Mouse (Mus musculus) spleen, postnatal 4 days (tissue): ENCODE measurements around the gene Clps.

Source experiments
- DNase-seq, 2 experiments: peaks; one replicate each; pipeline ENCODE4 v3.0.0; 2022; ENCODE audit warnings: low spot score in 2 of 2

The Clps gene

DNA sequence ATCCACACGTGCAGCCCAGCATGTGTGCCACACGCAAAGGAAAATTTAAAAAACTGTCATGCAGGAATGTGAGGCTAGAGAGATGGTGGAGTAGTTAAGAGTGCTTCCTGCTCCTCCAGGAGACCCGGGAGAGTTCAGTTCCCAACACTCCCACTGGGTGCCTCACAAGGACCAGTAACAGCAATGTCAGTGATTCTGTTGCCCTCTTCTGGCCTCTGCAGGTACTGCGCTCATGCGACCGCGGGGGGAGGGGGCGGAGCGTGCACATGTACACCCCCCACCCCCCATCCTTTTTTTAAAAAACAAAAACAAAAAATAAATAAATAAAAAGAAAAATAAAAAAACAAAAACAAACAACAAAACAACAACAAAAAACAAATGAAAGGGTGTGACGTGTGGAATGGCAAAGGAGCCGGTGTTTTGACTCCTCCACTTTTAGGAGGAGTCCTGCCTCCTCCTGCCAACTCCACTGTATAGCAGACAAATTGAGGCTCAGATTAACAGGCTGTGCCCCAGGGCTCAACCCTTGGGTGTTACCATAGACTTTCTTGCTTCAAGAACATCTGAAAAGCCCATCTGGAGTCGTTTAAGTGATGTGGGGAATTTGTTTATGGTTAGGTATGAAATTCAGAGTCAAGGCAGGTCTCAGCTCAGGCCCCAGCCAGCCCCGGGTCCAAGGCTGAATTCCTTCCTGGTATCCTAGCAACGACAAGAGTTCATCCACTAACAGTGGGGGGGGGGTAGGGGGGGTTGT is 7.3 kb downstream of the Clps start:
- peak; percentile 50 to 82 for DNase-seq

DNA sequence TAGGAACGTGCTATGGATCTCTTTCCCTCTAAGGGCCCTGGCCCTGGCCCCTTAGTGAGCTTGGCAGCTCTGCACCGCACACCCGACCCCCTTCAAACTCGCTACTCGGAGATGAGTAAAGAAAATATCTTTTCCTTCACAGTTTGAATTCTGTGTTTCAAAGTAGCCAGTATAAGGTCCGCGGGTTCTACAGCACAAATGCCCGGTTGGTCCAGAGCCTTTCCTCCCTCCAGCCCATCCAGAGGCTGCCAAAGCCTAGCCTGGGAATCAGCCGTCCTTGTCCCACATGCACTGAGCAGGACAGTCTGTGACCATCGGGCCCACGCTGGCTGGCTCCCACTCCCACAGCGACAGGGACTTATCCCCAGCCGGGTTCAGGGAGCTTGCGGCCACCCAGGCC is 11.5 kb downstream of the Clps start, which contains the start of gene Clpsl2:
Gene Clpsl2 (plus strand): TSS at position 301 of the 400 bp plus-strand sequence.
- DNase-seq = no peak

DNA sequence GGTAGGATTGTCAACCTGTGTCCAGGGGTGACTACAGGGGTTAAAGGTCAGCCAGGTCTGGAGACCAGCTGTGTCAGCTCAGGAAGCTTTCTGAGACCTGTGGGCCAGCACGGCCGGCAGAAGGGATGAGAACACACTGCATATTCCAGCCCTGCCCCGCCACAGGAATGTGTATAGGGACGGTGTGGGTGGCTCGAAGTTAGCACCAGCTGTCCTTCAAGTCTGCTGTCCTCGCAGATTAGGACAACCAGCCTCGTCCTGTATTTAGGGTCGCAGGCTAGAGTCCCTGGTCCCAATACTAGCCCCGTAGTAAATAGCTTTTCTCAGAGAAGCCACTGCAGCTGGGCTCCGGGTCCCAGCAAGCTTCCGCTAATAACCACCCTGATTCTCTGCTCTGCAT is 12.0 kb downstream of the Clps start:
- DNase-seq = no peak

DNA sequence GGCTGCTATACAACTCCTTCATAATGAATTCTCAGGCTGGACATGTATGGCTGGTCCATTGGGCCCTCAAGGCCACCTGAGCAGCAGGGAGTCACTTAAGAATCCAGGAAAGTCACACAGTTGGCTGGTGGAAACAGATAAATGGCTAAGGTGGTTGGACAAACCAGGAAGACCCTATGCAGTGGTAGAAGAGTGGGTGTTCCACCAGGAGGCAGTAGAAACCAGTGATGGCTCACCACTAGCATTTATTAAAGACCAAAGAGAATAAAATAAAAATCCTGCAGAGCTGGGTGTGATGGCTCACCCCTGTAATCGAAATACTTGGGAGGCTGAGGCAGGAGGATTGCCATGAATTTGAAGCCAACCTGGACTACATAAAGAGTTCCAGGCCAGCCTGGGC is 13.6 kb downstream of the Clps start:
- DNase-seq = no peak

DNA sequence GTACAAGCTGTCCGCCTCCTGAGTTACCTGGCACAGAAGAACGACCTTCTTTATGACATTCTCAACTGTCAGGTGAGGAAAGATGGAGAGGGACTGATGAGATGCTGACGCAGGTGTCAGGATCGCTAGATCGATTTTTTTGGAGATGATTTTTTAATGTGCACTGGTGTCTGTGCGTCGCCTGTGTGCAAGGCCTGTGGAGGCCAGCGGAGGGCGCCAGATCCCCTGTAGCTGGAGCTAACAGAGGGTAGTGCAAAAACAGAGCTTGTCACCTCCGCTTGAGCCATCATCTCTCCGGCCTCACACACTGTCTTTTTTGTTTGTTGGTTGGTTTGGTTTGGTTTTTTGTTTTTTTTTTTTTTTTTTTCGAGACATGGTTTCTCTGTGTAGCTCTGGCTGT is 22.7 kb downstream of the Clps start:
- no peak for DNase-seq

DNA sequence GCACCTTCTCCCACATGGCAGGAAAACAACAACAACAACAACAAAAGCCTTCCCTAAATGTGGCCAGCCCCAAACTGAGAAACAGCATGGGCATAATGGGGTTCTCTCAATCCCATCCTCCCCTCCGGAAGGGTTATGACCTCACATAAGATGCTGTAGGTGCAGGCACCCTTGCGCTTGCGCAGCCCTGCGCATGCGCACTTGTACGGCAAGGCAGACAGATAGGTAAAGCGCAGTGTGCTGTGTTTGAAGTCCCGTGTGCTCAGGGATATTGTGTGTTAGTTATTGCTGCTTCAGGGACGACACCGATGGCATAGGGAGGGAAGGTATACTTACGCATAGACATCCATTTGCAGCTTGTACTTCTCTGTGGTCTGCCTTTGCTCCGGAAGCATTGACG is 27.2 kb downstream of the Clps start:
- no peak for DNase-seq

DNA sequence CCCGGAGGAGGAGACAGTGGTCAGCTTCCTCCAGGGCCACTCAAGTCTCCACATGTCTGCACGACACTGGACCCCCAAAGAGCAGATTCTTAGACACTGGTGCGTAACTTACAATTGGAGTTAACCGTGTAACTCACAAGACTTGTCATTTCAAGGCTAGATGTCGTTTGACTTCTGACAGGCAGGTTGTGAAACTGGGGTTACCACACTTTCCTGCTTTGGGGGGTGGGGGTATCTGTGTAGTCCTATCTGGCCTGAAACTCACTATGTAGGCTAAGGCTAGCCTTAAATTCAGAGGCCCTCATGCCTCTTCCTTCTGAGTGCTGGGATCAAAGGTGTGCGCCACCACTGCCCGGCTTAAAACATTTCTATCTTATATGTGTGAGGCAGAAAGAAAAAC is 28.0 kb downstream of the Clps start:
- DNase-seq = no peak

DNA sequence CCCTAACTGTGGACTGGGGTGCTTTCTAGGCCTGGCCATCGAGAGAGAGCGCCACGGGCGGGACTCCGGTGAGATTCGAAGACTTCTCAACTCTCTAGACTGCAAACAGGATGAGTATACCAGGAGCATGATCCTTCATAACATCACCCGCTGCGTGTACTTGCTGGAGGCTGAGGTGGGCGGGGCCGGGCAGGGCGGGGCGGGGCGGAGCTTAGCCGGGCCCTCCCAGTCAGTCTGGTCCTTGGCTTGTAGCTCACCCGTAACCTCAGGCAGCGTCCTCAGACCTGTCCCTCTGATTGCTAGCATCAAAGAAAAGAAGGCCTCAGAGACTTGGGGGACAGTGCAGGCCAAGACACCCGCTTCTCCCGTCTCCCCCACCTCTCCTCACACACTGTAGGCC is 28.6 kb downstream of the Clps start:
- no peak for DNase-seq

DNA sequence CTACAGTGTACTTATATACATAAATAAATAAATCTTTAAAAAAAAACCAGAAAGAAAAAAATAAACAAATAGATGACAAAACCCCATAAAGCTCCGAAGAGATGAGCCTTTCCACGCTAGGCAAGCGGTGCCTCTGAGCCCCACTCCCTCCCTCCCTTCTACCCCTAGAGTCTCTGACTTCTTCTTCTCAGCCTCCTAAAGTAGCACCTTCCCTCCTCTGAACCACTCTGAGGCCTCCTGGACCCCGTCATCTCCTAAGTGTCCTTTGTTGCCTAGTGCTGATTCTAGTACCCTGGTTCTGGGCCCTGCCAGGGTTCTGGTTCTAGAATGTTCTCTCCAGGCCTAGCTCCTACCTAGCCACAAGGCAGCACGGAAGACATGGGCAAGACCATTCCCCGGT is 30.1 kb downstream of the Clps start, which contains the start of gene Armc12:
Gene Armc12 (plus strand): TSS at position 301 of the 400 bp plus-strand sequence.
- DNase-seq = no peak

DNA sequence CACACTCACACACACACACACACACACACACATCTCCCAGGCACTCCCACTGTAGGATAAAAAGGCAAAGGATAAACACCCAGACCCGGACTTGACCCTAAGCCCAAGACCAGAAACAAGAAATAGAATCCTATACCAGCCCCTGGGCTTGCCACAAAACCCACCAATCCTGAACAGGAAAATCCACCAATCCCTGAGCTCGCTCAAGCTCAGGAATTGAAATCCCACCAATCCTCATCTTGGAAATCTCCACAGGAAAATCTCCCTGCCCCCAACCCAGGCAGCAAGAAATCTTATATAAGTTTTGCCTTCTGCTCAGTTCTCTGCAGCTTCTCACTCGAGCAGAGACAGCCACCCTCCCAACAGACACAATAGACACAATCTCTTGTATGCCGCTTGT is 31.4 kb downstream of the Clps start:
- no peak for DNase-seq

DNA sequence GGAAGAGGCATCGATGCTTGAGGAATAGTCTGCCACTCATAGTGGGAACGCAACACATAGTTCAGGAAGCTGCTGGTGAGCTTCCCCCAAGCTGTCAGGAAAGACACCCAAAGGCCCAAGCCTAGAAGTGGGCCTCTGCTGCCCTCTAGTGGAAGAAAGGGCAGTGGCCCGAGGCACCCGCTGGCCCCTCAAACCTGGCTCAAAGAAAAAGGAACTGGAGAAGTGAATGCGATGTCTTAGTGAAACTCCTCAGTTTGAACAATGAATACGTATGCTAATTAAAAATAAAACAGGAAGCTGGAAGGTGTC is 32.6 kb downstream of the Clps start:
- DNase-seq = peak; percentile 82 to 92

DNA sequence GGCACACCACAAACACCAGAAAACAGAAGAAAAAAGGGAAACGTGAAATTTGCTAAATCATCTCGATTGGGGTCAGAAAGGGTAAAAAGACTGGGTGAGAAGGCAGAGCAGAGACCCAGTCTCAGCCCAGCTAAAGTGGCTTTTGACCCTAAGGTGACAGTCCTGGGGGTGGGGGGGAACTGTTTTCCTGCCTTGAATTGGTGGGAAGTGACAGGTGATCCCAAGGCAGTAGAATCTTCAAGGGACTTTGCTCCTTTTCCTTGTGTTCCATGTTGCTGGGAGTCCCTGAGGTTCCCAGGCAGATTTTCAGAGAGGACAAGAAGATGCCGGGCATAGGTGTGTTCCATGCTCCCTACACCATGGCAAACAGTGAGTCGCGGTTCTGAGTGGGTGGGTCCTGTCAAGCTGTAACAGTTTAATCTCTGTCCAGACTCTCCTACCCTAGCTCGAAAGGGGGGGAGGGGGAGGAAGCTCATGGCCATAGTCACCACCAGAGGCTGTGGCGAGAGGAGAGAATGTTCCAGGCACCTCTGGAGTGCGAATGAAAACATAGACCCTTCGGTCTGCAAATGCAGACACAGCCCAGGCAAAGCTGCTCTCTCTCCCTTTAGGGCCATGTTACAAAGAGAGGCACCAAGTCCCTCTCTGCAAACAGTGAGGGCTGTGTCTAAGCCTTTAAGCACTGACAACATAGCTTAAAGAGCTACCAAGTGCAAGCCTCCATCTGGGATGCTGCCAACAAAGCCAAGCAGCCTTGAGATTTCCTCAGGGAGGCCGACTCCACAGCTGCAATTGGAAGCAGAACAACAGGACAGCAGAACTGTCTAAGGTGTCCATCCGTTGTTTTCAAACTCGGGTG is 33.2 kb downstream of the Clps start:
- DNase-seq = no peak

DNA sequence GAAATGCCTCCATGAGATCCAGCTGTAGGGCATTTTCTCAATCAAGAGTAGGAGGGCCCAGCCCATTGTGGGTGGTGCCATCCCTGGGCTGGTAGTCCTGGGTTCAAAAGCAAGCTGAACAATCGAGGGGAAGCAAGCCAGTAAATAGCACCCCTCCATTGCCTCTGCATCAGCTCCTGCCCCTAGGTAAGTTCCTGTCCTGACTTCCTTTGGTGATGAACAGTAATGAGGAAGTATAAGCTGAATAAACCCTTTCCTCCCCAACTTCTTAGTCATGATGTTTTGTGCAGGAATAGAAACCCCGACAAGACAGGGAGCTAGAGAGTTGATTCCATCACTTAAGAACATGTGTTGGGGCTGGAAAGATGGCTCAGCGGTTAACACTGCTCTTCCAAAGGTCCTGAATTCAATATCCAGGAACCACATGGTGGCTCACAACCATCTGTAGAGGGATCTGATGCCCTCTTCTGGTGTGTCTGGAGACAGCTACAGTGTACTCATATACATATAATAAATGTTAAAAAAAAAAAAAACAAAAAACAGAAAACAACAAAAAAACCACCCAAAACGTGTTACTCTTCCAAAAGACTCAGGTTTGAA is 35.6 kb downstream of the Clps start:
- DNase-seq = no peak

DNA sequence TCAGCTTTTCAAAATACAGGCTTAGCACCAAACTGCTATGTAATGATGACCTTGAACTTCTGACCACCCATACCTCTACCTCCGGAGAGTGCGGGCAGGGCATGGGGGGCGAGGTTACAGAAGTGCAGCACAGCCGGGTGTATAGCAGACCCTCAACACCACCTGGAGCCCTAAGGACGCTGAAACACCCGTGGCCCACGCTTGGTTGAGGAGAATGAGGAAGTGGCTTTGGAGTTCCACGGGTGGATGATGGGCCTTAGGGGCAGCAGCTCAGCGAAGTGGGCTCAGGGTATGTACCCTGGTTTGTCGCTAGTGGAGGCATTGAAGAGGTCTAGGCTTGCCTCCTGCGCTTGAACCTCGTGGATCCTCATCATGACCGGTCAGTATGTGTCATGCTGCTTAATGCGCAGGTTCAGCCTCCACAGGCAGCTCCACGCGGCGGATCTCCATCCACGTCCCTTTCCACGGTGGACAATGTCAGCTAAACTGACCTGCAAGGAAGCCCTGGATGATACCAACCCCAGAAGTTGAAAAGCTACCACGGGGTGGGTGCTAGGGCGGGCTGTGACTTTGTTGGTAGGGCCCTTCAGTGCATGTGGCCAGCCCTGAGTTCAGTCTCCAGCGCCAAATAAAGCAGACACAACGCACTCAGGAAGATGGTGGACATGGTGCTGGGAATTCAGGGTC is 36.4 kb downstream of the Clps start:
- DNase-seq = peak; percentile 33 to 75

DNA sequence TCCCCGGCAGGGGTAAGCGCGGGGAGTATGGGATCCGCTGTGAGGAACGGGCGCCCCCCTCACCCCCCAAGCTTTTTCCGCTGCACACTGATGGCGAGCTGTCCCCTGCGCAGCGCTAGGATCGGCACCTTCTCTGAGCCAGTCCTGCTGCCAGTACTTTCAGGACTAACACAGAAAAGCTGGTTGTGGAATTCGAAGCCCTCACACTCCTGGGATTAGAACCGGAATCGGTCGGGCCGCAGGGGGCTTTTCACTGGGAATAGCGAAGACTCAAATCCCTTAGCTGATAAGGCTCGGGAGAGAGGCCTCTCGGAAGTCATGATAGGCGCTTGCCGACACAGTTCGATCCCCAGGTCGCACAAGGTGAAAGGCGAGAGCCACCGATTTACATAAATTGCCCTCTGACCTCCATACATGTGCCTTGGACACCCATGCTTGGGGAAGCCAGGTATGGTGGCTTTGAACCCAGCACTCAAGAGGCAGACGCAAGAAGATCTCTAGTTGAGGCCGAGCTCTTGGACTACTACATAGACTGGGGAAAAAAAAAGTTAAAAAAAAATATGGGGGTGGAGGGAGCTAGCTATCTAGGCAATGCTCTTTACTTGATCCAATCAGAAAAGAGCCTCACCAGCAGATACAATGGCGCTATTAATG is 37.1 kb downstream of the Clps start:
- no peak for DNase-seq

DNA sequence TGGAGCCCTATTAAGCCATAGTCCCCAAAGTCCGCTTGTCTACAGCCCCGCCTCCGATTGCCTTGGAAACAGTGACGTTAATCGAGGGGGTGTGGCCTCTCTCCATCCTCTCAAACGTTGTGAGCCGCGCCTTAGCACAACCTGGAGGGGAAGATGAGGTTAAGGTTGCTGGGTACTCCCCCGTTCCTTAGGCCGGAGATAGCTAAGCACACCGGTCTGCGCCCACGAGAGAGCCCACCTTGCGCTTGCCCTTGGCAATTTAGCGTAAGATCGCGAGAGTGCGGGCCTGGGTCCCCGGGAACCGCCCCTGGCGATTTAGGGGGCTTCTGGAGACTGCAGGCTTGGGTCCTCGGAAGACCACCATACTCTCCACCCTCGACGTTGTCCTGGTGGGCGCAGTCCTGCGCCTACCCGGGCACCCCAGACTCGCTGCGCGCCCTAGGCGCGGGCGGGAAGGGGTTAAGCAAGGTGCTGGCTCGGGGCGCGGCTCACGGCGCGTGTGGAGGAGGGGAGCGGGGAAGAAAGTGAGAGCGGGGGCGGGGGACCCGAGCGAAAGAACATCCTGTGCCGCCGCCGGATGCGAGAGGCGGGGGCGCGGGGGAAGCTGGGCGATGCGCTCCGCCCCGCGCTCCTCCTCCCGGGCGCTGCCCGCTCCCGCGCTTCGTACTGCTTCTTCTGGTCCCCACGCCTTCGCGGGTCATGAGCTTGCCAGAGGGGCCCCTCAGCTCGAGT is 37.8 kb downstream of the Clps start:
- DNase-seq = peak; percentile 83 to 91

DNA sequence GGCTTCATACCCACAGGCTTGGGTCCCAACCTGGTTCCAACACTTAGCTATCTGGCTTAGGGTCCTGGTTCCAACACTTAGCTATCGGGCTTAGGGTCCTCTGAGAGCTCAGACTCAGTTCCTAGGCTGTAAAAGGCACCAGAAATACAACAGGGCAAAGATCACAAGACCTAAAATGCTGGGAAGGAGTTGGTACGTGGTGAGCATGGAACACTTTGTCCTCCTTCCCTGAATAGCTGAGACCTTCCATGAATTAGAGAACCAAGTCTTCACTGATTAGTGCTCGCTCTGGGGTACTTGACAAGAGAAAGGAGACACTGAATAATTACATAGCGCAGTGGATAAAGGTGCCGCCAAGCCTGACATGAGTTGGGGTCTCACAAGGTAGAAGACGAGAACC is 38.6 kb downstream of the Clps start:
- no peak for DNase-seq

DNA sequence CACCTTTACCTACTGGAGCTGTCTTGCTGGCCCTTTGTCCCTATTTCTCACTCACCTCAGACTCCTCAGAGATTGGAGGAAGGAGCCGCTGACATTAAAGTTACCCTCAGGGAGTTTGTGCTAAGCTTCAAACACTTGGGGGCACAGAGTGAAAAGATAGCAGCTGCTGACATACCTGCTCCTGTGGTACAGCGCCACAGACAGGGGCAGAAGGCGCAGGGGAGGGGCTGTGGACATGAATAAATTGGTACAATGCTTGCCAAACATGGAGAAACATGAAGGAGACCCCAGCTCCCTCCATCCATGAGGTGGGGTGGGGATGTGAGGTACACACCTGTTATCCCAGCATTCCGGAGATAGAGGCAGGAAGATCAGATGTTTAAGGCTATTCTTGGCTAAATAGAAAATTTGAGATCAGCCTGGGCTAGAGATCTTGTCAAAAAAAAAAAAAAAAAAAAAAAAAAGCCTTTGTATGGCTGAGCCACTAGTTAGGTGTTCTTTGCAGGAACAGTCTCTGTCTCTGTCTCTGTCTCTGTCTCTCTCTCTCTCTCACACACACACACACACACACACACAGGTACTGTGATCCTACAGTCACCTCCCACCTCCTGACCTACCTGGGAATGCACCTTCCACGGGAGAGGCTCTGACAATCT is 39.4 kb downstream of the Clps start:
- no peak for DNase-seq

DNA sequence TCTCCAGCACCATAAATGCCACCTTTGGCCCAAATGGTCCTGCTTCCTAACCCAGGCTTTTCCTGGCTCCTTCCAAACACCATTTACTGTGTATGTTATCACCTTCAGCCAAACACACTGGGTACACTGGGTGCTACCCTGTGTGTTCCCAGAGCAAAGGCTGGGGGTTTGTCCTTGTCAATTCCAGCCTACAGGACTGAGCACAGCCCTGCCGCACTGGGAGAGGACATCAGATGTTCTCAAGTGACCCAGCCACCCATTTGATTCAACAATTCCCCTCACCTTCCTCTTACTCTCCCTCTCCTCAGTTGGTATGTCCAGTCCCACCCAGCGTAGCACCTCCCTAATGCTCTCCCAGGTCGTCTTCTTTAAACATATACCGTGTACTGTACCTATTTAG is 40.0 kb downstream of the Clps start:
- no peak for DNase-seq

DNA sequence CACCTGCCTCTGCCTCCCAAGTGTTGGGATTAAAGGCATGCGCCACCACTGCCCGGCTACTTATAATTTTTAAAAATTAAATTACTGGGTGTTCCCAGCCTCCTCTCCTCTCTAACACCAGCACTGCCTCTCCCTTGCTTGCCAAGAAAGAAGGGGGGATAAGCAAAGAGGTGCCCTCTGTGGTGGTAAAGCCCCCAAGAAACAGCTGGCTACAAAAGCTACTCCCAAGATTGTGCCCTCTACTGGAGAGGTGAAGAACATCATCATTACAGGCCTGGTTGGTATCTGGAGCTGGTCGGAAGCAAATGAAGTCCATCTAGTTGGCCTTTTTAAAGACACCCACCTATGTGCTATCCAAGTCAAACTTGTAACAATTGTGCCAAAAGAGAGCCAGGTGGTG is 40.7 kb downstream of the Clps start:
- DNase-seq = no peak
